Mouse (Mus musculus): ENCODE data around the gene Eaf2. TPM values are rescaled to one million over a fixed set of nuclear protein-coding genes. Genes with fewer than 3 reads are reported as not detected.
A peak's percentile ranks its signal among the peaks of the same experiment; 100 is the strongest.

Gene Eaf2
- polyA plus RNA-seq, 1 experiment from 2014 or later = 0.62 TPM

DNA sequence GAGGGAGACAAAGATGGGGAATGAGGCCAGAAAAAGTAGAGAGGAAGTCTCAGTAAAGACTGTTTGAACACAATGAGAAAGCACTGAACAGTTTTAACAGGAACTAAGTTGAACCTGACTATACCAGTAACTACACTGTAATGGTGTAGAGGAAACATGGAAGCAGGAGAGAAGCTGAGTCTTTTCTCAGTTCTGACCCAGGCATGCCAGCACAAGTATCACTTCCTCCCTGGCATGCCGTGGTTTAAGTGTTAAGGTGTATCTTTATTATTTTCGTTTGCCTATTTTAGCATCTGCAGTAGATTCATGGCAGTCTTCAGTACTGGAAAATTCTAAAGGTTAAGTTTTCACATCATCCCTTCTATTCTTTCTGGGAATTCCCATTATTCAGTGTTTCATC, 79.8 kb downstream of the Eaf2 start:
- Histone ChIP-seq H3K9me3 (replicated peaks; ENCODE audit: control insufficient read depth, low read length) (no peaks in the 10 kb centered on the region), H3K4me2 (ENCODE audit: low read depth, low read length) (no peak overlapping the region), H3K27me3 (ENCODE audit: control insufficient read depth, insufficient read depth, low read length) (no peaks in the 10 kb centered on the region), H3K4me1 (ENCODE audit: control insufficient read depth, insufficient read depth, low read length) (no peaks in the 10 kb centered on the region), H3K27ac (ENCODE audit: low read length) (no peak overlapping the region), H3K36me3 (ENCODE audit: control insufficient read depth, insufficient read depth) (no peaks in the 10 kb centered on the region), H3K4me3 (ENCODE audit: low read length) (no peak overlapping the region), H3K9ac (ENCODE audit: low read length) (no peak overlapping the region)
- 54% methylated on average over 2 of the region's 2 CpGs for whole genome bisulfite sequencing
- no peak for ATAC-seq (replicated peaks; ENCODE audit: extremely low read depth, insufficient read depth, low FRiP score)

DNA sequence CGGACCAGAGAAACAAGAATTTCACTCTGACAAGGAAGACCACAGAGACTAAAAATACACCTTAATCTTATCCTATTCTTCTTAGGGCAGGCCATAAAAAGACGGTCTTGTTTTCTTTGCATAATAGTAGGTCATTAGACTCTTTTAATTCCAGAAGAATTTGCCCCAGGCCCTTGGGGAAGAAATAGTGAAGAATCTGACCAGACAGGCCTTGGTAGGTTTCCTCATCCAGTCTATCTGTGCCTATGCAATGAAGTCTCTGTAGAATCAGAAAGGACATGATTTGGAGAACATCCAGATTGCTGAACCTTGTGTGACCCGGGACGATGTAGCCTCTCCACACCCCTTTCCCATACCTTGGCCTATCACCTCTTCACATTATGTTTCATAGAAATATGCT, 84.6 kb downstream of the Eaf2 start:
- no peak overlapping the region for H3K4me3 ChIP-seq (ENCODE audit: low read length)
- H3K36me3 ChIP-seq (ENCODE audit: control insufficient read depth, insufficient read depth) = no peaks in the 10 kb centered on the region
- no peaks in the 10 kb centered on the region for H3K9me3 ChIP-seq (replicated peaks; ENCODE audit: control insufficient read depth, low read length)
- H3K4me2 ChIP-seq (ENCODE audit: low read depth, low read length) = no peak overlapping the region
- no peak overlapping the region for H3K27ac ChIP-seq (ENCODE audit: low read length)
- H3K27me3 ChIP-seq (ENCODE audit: control insufficient read depth, insufficient read depth, low read length) = no peaks in the 10 kb centered on the region
- whole genome bisulfite sequencing = 69% methylated on average over 4 of the region's 4 CpGs
- H3K9ac ChIP-seq (ENCODE audit: low read length) = no peak overlapping the region
- no peak for ATAC-seq (replicated peaks; ENCODE audit: extremely low read depth, insufficient read depth, low FRiP score)
- no peaks in the 10 kb centered on the region for H3K4me1 ChIP-seq (ENCODE audit: control insufficient read depth, insufficient read depth, low read length)

DNA sequence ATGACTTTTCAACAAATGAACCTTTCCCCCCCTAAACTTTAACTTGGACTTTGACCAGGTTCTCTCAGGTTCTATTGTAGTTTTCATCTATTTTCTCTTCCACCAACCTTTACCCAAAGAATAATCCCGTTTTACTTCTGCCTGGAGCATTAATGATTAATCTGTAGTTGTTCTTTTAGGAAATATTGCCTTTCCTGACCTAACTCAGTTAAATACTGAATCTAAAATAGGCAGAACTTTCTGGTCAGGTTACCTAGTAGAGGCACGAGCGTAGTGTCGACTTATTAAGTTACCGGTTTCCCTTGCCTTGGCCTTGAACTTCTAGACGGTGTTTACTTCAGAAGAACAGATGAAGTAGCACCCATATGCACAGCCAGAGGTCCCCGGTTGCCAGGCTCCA, 88.3 kb downstream of the Eaf2 start:
- no peak for ATAC-seq (replicated peaks; ENCODE audit: extremely low read depth, insufficient read depth, low FRiP score)
- no peaks in the 10 kb centered on the region for H3K9me3 ChIP-seq (replicated peaks; ENCODE audit: control insufficient read depth, low read length)

DNA sequence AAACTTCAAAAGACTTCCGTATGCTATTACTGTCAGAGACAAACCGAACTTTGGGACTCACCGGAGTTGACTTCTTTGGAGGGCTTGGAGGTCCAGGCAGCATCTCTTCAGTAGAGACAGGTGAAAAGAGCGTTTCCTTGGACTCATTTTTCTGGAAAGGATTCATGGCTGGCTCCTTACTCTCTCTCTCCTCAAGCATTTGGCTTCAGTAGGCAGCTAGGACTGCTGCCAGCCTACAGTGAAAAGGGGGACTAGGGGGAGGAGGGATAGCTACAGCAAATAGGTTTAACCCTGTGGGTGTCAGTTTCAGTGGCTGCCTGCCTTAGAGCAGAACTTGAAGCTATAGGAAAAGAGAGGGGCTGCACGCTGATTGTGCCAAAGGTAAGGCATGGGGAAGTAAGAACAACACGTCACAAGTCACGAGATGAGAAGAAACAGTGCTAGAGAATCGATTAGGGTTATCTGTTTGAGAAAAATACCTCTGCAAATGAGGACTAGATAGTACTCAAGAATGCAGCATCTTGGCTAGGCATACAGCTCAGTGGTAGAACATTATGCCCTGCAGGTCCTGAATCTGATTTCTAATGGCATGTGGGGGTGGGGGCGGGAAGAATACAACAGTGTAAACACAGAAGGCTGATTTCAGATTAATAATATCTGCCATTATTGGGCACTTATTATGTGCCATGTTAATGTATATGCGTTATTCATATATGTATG, 90.0 kb downstream of the Eaf2 start, which contains the start of gene Slc15a2:
Gene Slc15a2 (minus strand): TSS at position 369 of the 720 bp plus-strand sequence.
- 53% methylated on average over 10 of the region's 10 CpGs for WGBS
- ATAC-seq (replicated peaks; ENCODE audit: extremely low read depth, insufficient read depth, low FRiP score) = no peak
- H3K27ac ChIP-seq (ENCODE audit: low read length) = no peak within 1 kb of the TSS

More for the DNA sequence above, 88.3 kb downstream of the Eaf2 start:
- H3K4me2 ChIP-seq (ENCODE audit: low read depth, low read length) = no peak overlapping the region
- no peaks in the 10 kb centered on the region for H3K36me3 ChIP-seq (ENCODE audit: control insufficient read depth, insufficient read depth)
- H3K27ac ChIP-seq (ENCODE audit: low read length) = no peak overlapping the region
- H3K4me1 ChIP-seq (ENCODE audit: control insufficient read depth, insufficient read depth, low read length) = no peaks in the 10 kb centered on the region
- no peak overlapping the region for H3K4me3 ChIP-seq (ENCODE audit: low read length)
- 84% methylated on average over 7 of the region's 7 CpGs for WGBS
- no peak overlapping the region for H3K9ac ChIP-seq (ENCODE audit: low read length)
- H3K27me3 ChIP-seq (ENCODE audit: control insufficient read depth, insufficient read depth, low read length) = no peaks in the 10 kb centered on the region

DNA sequence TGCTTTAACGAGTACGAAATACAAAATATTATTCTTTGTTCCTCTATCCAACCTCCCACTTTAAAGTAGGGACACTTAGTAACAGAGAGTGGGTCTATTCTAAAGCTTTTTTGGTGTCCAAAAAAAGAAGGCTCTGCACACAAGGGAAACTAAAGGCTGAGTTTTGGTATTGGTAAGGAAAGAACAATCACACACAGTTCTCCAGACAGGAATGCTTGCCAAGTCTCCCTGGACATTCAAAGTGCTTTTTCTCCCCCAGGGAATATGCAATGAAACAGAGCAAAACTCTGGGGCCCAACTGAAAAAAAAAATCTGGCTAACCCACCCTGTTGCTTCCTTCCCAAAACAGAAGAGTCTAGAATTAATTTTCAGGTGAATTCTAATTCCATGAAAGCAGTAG, 90.7 kb downstream of the Eaf2 start:
- 86% methylated on average over 2 of the region's 2 CpGs for WGBS
- ATAC-seq (replicated peaks; ENCODE audit: extremely low read depth, insufficient read depth, low FRiP score) = no peak
- H3K4me1 ChIP-seq (ENCODE audit: control insufficient read depth, insufficient read depth, low read length) = no peaks in the 10 kb centered on the region
- H3K27ac ChIP-seq (ENCODE audit: low read length) = no peak overlapping the region
- no peak overlapping the region for H3K4me3 ChIP-seq (ENCODE audit: low read length)
- H3K9ac ChIP-seq (ENCODE audit: low read length) = no peak overlapping the region
- H3K36me3 ChIP-seq (ENCODE audit: control insufficient read depth, insufficient read depth) = no peaks in the 10 kb centered on the region
- H3K4me2 ChIP-seq (ENCODE audit: low read depth, low read length) = peak overlapping the region; percentile 5; the same call in 1 of the 2 replicates
- H3K27me3 ChIP-seq (ENCODE audit: control insufficient read depth, insufficient read depth, low read length) = no peaks in the 10 kb centered on the region
- H3K9me3 ChIP-seq (replicated peaks; ENCODE audit: control insufficient read depth, low read length) = no peaks in the 10 kb centered on the region

More for the DNA sequence above, 90.0 kb downstream of the Eaf2 start, which contains the start of gene Slc15a2:
- no peaks in the 10 kb centered on the region for H3K36me3 ChIP-seq (ENCODE audit: control insufficient read depth, insufficient read depth)
- H3K27me3 ChIP-seq (ENCODE audit: control insufficient read depth, insufficient read depth, low read length) = no peaks in the 10 kb centered on the region
- H3K4me1 ChIP-seq (ENCODE audit: control insufficient read depth, insufficient read depth, low read length) = no peaks in the 10 kb centered on the region
- H3K4me2 ChIP-seq (ENCODE audit: low read depth, low read length) = peak within 1 kb of the TSS; percentile 5; the same call in 1 of the 2 replicates
- no peak within 1 kb of the TSS for H3K9ac ChIP-seq (ENCODE audit: low read length)
- H3K4me3 ChIP-seq (ENCODE audit: low read length) = no peak within 1 kb of the TSS
- H3K9me3 ChIP-seq (replicated peaks; ENCODE audit: control insufficient read depth, low read length) = no peaks in the 10 kb centered on the region

DNA sequence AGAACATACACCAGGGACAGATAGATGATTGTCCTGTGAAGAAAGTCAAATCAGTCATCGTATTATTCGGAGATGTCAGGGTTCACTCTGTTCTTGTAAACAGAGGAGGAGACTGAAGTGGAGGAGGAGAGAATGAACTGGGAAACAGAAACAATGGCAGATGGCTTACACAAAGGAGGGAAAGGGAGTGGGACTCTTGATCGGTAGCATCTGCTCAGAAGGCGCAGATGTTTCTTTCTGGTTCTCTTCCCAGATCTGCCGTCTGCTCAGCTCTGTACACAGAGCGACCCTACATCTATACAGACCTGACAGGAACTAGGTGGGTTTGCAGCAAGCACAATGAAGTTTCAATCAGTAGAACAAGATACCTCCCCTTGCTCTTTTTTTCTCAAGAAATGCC, 99.1 kb downstream of the Eaf2 start:
- Histone ChIP-seq H3K4me3 (ENCODE audit: low read length) (no peak overlapping the region), H3K36me3 (ENCODE audit: control insufficient read depth, insufficient read depth) (no peaks in the 10 kb centered on the region), H3K4me2 (ENCODE audit: low read depth, low read length) (no peak overlapping the region), H3K27me3 (ENCODE audit: control insufficient read depth, insufficient read depth, low read length) (no peaks in the 10 kb centered on the region), H3K27ac (ENCODE audit: low read length) (no peak overlapping the region), H3K4me1 (ENCODE audit: control insufficient read depth, insufficient read depth, low read length) (no peaks in the 10 kb centered on the region), H3K9me3 (replicated peaks; ENCODE audit: control insufficient read depth, low read length) (no peaks in the 10 kb centered on the region), H3K9ac (ENCODE audit: low read length) (no peak overlapping the region)
- no peak for ATAC-seq (replicated peaks; ENCODE audit: extremely low read depth, insufficient read depth, low FRiP score)
- 82% methylated on average over 6 of the region's 6 CpGs for WGBS

DNA sequence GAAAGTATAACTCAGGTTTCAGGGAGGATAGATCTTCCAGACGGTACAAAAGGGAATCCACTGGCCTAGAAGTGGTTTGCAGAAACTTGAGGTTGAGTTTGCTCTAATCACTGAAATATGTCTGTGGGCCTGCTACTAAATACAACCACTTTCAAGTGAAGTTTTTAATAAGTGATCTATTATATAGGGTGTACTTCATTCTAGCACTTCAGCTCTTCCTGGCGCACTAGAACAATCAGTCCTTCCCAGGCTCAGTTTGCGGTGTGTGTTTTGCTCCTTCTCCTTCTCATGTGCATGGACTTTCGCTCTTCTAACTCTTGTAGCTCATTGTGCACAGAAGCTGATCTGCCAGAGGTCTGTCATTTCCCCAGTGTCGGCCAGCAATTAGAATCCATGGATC, 101.8 kb downstream of the Eaf2 start:
- Histone ChIP-seq H3K36me3 (ENCODE audit: control insufficient read depth, insufficient read depth) (no peaks in the 10 kb centered on the region), H3K4me1 (ENCODE audit: control insufficient read depth, insufficient read depth, low read length) (no peaks in the 10 kb centered on the region), H3K27me3 (ENCODE audit: control insufficient read depth, insufficient read depth, low read length) (no peaks in the 10 kb centered on the region), H3K9ac (ENCODE audit: low read length) (no peak overlapping the region), H3K4me3 (ENCODE audit: low read length) (no peak overlapping the region), H3K4me2 (ENCODE audit: low read depth, low read length) (no peak overlapping the region), H3K9me3 (replicated peaks; ENCODE audit: control insufficient read depth, low read length) (no peaks in the 10 kb centered on the region), H3K27ac (ENCODE audit: low read length) (no peak overlapping the region)
- 86% methylated on average over 5 of the region's 5 CpGs for WGBS
- no peak for ATAC-seq (replicated peaks; ENCODE audit: extremely low read depth, insufficient read depth, low FRiP score)

DNA sequence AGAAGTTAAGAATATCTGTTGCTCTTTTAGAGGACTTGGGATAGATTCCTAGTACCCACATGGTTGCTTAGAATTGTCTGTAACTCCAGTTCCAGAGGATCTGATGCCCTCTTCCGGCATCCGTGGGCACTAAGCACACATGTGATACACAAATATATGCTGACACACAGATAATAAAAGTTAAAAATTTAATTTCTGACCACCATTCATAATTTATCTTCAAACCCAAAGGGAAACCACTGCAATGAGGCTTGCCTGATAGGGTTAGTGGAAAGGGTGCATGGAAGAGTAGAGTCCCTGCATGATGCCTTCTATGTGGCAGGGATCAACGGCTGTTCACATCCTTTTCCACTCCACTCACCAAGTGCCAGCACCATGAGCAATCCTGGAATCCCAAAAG, 103.1 kb downstream of the Eaf2 start:
- Histone ChIP-seq H3K4me2 (ENCODE audit: low read depth, low read length) (no peak overlapping the region), H3K9ac (ENCODE audit: low read length) (no peak overlapping the region), H3K27ac (ENCODE audit: low read length) (no peak overlapping the region), H3K9me3 (replicated peaks; ENCODE audit: control insufficient read depth, low read length) (no peaks in the 10 kb centered on the region), H3K27me3 (ENCODE audit: control insufficient read depth, insufficient read depth, low read length) (no peaks in the 10 kb centered on the region), H3K4me1 (ENCODE audit: control insufficient read depth, insufficient read depth, low read length) (no peaks in the 10 kb centered on the region), H3K4me3 (ENCODE audit: low read length) (no peak overlapping the region), H3K36me3 (ENCODE audit: control insufficient read depth, insufficient read depth) (no peaks in the 10 kb centered on the region)
- no peak for ATAC-seq (replicated peaks; ENCODE audit: extremely low read depth, insufficient read depth, low FRiP score)
- WGBS = 91% methylated on average over 3 of the region's 3 CpGs

DNA sequence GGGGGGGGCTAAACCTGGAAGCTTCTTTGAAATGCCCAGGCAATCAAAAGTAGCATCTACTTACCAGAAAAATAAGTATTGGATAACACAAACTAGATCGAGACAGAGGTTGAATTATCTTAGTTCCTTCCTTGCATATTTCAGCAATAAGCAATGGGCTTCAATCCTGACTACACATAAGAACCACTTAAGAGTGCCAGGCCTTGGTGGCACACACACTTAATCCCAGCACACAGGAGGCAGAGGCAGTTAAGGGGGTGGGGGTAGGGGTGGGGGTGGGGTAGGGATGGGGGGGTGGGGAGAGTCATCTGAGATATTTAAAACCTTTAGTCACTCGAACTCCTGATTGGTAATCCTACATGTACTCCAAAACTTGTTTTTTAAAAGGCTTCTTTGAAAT, 103.6 kb downstream of the Eaf2 start:
- Histone ChIP-seq H3K4me3 (ENCODE audit: low read length) (no peak overlapping the region), H3K9ac (ENCODE audit: low read length) (no peak overlapping the region), H3K4me1 (ENCODE audit: control insufficient read depth, insufficient read depth, low read length) (no peaks in the 10 kb centered on the region), H3K4me2 (ENCODE audit: low read depth, low read length) (no peak overlapping the region), H3K9me3 (replicated peaks; ENCODE audit: control insufficient read depth, low read length) (no peaks in the 10 kb centered on the region), H3K27ac (ENCODE audit: low read length) (no peak overlapping the region), H3K36me3 (ENCODE audit: control insufficient read depth, insufficient read depth) (no peaks in the 10 kb centered on the region), H3K27me3 (ENCODE audit: control insufficient read depth, insufficient read depth, low read length) (no peaks in the 10 kb centered on the region)
- 78% methylated on average over 2 of the region's 2 CpGs for WGBS
- ATAC-seq (replicated peaks; ENCODE audit: extremely low read depth, insufficient read depth, low FRiP score) = no peak

All from heart, embryonic 16.5 days (tissue).